20 mouse cellular contexts compared by ENCODE assay signal in the genomic region with DNA sequence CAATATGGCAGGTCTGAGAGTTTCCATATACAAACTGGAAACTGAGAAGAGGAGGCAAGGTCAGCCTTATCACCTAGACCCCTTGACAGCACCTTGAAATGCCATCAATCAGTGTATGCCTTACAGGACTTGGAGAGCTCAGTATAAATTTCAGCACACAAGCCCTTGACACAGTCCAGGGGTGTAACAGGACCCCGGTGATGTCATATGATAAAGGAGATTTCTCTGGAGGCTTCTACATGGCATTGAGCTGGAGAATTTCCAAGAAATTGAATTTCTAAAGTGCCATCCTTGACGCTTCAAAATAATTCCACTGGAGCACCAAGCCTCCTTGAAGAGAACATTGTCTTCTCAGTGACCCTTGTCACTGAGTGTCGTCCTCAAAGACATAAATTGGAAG.
"Had no signal": no experiment of that assay in that cellular context is flagged by ENCODE, and none has a peak within 500 bp of the region (broad histone marks: within the 10 kb centered on the region; RNA-seq: fewer than 3 reads in every experiment).

No protein-coding gene starts in this region.

- DNase-seq: kidney, adult 9 months; kidney, postnatal 14 days; kidney, postnatal 4 days; layer of hippocampus, adult 9-11 months; liver, postnatal 0 days; lung, embryonic 14.5 days; right cerebral cortex, adult 18-20 months; right cerebral cortex, postnatal 14 days; right cerebral cortex, postnatal 4 days; thymus, postnatal 36 days had no signal

- H3K9me3 ChIP-seq: limb, embryonic 10.5 days; limb, embryonic 13.5 days; midbrain, embryonic 12.5 days; midbrain, embryonic 15.5 days; neural tube, embryonic 12.5 days; neural tube, embryonic 15.5 days had no signal

- H3K27me3 ChIP-seq: limb, embryonic 13.5 days; midbrain, embryonic 12.5 days; midbrain, embryonic 15.5 days; neural tube, embryonic 12.5 days had no signal

- H3K27ac ChIP-seq: limb, embryonic 10.5 days; limb, embryonic 13.5 days; liver, embryonic 14.5 days; macrophage; midbrain, embryonic 12.5 days; midbrain, embryonic 15.5 days; neural tube, embryonic 12.5 days; neural tube, embryonic 15.5 days; stomach, postnatal 0 days had no signal

- ATAC-seq: liver, postnatal 0 days; lung, postnatal 0 days; midbrain, embryonic 15.5 days had no signal

- H3K4me3 ChIP-seq: limb, embryonic 10.5 days; limb, embryonic 13.5 days; midbrain, embryonic 12.5 days; midbrain, embryonic 15.5 days; neural tube, embryonic 12.5 days; neural tube, embryonic 15.5 days had no signal

- H3K4me1 ChIP-seq: midbrain, embryonic 12.5 days; midbrain, embryonic 15.5 days; neural tube, embryonic 12.5 days; neural tube, embryonic 15.5 days had no signal

- H3K36me3 ChIP-seq: limb, embryonic 10.5 days; limb, embryonic 13.5 days; midbrain, embryonic 12.5 days; midbrain, embryonic 15.5 days; neural tube, embryonic 12.5 days; neural tube, embryonic 15.5 days had no signal

- H3K4me2 ChIP-seq: limb, embryonic 13.5 days; lung, embryonic 14.5 days; midbrain, embryonic 12.5 days; midbrain, embryonic 15.5 days; neural tube, embryonic 12.5 days; neural tube, embryonic 15.5 days had no signal

- H3K9ac ChIP-seq: limb, embryonic 13.5 days; liver, embryonic 14.5 days; liver, postnatal 0 days; lung, embryonic 14.5 days; midbrain, embryonic 12.5 days; midbrain, embryonic 15.5 days; neural tube, embryonic 12.5 days; neural tube, embryonic 15.5 days had no signal
